Mouse (Mus musculus) embryonic fibroblast, embryonic 13.5 days (primary cell): Measurements from ENCODE around the gene Shank2.

ENCODE experiments used
- CTCF ChIP-seq: IDR thresholded peaks from 2 replicates; pipeline ENCODE4 v1.5.1; 2011; ENCODE audit warnings: mild to moderate bottlenecking, control low read depth, low read length, moderate library complexity, borderline replicate concordance; ENCODE audit not compliant: insufficient read depth
- POLR2A ChIP-seq: IDR thresholded peaks from 2 replicates; pipeline ENCODE4 v1.6.1; 2011; ENCODE audit warnings: low read depth, mild to moderate bottlenecking, control low read depth, low read length, moderate library complexity

DNA sequence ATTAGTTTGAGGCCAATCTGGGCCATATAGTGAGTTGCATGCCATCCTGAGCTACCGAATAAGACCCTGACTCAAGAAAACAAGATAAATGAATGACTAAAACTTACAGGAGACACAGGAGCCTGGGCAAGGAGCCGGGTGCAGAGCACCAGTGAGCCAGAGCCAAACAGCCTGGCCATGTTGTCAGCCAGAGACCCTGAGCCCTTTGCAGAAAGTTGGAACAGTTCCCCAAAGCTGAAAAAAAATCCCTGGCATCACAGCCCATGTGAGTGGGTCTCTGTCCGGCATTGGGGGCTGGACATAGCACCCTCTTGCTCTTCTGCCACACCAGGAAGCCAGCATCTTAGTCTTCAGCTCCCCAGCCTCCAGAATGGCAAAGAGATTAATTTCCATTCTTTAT is 244.5 kb downstream of the Shank2 start:
- TF ChIP-seq CTCF (no peak), POLR2A (no peak)
